Mouse (Mus musculus) right cerebral cortex, postnatal 4 days (tissue): Measurements from ENCODE around the gene Glipr1.
"Not testable (repeated sequence)": the region's sequence is repeated elsewhere in the genome, so short reads cannot be mapped to it uniquely, and the experiment has no call there.

Experiments used
- DNase-seq: peaks from one replicate; pipeline ENCODE4 v3.0.0-alpha.2; 2022

Glipr1 gene

DNA sequence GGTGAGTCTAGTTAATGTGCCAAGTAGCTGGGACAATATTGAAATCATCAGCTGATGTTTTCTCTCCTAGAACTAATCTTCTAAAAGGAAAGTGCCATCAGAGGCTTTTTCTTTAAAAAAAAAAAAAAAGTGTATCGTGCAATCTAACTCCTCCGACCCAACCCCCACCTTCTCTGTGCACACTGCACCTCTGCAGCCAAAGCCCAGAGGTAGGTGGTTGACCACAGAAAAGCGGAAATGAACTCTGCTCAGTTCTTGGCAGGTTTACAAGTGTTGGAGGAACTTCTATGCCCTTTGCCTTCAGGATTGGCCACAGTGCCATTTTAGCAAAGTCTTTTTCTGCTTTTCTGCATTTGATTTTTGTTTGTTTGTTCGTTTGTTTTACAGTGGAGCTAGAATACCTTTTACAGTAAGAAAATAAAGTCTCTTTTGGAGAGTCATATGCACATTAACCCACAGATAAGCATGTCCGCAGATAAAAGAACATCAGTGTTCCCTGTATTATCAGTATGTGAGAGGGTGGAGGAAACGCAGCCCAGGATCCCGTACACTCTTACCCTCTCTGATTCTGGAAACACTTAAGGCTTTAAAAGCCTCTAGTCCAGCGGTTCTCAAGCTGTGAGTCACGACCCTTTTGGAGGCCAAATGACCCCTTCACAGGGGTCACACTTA lies at the start of gene Glipr1:
TSS of gene Glipr1 (minus strand) at position 88 of the 672 bp plus-strand sequence.
- DNase-seq, result no peak

GRCm38 (mm10) chr10:112051956-112052355 lies 49.5 kb upstream of the Glipr1 start:
- DNase-seq, result not testable (repeated sequence)

DNA sequence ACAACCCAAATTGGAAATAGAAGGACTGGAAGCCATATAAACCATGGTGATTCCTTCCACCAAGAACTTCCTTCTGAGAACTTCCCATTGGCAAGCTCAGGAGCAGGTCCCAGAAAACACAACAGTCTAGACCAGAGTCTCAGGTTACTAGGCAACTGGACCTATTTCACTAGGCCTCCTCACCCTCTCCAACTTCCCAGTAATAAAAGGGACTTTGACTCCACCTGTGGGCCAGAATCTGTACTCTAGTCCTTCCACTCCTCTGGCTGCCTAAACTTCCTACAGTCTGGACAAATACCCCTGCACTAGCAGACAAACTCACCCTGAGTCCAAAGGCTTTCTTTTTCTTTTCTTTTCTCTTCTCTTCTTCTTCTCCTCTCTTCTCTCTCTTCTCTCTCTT lies 48.8 kb upstream of the Glipr1 start:
- DNase-seq, result no peak

DNA sequence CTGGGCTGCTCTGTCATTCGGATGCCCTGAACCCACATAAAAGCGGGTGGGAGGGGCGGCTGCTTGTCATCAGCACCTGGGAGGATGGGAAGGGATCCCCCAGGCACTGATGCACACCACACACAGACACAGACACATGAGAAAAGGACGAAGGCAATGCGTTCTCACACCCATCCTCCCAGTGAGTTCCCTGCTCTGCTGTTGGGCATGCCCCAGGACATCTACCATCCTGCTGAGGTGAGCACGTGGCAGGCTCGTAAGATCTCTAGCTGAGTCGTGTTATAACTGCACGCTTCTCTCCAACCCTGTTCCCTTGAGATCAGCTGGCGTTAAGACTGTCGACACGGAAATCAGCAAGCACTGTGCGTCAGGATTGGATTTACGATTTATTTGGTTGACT lies 41.9 kb upstream of the Glipr1 start:
- DNase-seq, result not testable (repeated sequence)

GRCm38 (mm10) chr10:112043523-112043922 lies 41.1 kb upstream of the Glipr1 start:
- not testable (repeated sequence) for DNase-seq

GRCm38 (mm10) chr10:112028689-112029088 lies 26.3 kb upstream of the Glipr1 start:
- not testable (repeated sequence) for DNase-seq

GRCm38 (mm10) chr10:112023585-112023984 lies 21.2 kb upstream of the Glipr1 start:
- no peak for DNase-seq

DNA sequence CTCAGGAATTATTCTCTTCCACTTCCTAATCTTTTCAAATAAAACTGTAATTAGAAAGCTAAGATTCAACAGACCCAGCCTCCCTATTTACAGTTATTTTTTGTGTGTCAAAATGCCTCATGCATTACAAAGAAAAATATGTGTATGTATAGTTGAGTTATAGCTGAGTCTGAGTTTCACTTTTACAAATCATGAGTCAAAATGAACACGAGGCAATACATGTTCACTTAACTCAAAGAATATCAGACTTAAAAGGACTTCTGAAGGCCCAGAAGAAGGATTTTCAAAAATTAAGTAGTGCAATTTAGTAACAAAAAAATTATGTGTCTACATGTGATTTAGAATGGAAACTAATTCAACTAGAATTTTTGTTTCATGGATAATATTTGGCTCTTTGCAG lies 7.1 kb upstream of the Glipr1 start:
- DNase-seq, result not testable (repeated sequence)

- DNase-seq, result no peak
Observed at GRCm38 (mm10) chr10:112001756-112002520, 493 bp downstream of the Glipr1 start.

GRCm38 (mm10) chr10:112001350-112001749 lies 1.1 kb downstream of the Glipr1 start:
- no peak for DNase-seq

DNA sequence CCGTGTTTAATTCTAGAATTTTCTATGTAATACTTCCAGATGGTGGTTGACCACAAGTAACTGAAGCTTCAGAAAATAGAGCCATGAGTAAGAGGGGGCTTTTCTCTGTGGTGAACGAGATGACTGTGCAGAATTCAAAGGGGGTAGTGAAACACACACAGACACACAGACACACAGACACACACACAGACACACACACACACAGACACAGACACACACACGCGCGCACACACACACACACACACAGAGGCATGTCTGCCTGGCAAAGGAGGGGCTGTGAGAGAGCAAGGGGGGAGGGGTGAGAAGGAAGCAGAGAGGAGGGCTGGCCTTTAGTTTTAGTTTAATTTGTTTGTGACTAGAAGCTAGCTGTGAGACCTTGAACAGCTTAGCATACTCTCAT lies 1.9 kb downstream of the Glipr1 start:
- DNase-seq, result no peak

DNA sequence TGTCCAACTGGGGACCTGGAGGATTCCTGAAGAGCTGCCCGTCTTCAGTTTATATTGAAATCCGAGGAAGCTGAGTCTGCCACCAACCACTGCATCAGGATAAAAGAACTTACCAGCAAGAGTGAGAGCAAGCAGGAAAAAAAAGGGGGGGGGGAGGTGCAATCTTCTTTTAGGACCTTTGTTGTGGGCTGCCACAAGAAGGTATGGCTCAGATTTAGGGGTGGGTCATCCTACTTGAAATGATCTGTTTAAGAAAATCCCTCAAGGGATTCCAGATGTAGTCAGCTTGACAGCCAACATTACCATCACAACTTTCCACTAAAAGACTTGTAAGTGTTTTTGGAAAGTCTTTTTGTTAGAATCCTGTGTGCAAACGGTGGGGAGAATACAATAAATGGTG lies 2.7 kb downstream of the Glipr1 start:
- no peak for DNase-seq

- no peak for DNase-seq
Observed at GRCm38 (mm10) chr10:111997671-111998070, 4.8 kb downstream of the Glipr1 start.

GRCm38 (mm10) chr10:111996911-111997347 lies 5.5 kb downstream of the Glipr1 start:
- no peak for DNase-seq

DNA sequence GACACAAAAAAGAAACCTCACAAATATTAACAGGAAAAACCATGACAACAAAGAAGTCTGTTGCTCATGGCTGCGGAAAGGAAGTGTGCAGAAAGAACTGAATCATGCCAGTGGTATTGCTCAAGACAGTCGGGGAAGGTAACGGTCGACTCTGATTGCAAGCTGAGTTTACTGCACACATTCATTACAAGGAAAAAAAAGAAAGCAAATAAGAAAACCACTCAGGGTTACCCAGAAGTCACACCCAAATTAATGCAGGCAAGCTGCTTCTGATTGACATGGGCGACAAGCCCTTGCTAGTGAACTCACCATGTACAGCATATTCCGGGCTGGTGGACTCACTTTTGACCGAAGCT lies 5.9 kb downstream of the Glipr1 start:
- no peak for DNase-seq

DNA sequence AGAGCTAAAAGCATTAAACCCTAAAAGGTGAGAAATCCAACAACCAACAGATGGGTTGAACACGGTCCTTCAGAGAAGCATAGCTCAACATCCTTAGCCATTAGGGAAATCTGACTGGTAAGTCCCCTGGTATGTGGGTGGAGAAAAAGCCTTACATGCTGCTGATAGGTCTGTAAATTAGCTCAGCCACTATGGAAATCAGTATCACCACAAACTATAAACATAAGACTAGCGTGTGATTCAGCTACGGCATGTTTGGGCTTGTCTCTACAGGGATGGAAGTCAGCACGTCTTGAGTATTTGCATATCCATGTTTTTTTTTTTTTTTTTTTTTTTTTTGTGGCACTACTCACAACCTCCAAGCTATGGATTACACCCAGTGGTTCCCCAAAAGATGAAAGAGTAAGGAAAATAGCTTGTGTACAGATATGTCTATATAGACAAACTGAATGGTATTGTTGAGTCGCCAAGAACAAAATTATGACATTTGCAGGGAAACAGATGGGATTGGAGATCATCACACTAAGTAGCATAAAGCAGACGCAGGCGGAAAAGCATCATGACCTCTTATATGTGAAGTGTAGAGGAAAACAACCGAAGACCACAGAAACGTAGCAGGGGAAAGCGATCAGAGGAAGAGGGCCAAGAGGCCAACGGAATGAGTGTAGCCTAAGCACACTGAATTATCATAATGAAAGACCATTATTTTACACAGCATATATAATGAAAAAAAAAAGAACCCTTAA lies 6.5 kb downstream of the Glipr1 start:
- no peak for DNase-seq

DNA sequence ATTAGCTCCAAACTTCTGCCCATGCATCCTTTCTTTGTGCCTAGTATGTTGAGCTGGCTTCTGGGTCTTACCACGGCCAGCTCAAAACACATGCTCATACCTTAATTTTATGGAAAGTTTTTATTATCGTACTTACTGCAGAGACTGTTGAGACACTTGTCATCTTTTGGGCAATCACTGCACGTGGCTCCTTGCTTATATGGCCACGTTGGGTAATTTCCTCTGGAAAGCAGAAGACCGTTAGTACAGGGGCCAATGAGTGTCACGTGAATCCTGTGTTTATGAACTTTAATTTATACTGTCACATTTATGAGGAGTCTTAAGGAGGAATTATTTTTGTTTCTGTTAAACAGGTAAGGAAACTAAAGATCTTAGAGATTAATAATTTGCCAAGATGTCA lies 16.0 kb downstream of the Glipr1 start:
- no peak for DNase-seq

DNA sequence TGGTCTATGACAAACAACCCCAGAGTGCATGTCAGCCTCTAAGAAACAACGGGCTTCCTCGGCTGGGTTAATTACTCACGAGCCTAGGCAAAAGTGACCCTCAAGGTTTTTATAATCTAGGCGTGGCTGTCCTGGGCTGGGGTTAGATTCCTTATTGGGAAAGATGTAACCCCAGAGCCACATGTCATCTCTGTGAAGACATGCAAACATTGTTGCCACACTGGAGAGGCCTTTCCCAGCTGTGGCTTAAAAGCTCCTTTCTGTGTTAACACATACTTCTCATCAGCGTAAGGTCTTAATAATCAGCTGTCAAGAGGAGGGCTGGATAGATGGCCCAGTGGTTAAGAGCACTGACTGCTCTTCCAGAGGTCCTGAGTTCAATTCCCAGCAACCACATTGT lies 19.4 kb downstream of the Glipr1 start:
- no peak for DNase-seq

DNA sequence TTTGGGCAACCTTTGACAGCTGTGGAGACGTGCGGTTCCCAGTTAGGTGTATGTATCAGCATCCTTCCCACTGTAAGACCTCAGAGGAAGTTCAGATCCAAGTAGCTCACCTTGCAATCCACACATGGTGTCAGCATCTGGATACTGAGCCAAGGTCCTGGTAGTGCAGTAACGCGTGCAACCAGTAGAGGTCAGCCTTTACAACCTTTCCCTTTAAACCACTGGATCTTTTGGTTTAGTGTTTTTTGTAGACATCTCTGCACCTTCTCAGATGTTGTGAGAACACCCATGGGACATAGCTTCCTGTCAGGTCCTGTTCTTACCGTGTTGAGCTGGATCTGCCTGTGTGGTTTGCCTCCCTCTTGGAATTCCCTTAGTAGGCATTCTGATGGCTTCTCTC lies 24.8 kb downstream of the Glipr1 start:
- peak; percentile 51 for DNase-seq

- peak; percentile 79 for DNase-seq
Observed at GRCm38 (mm10) chr10:111972542-111973361, 29.7 kb downstream of the Glipr1 start, which contains the start of gene Krr1. Gene Krr1 (plus strand): TSS chr10:111972664.

GRCm38 (mm10) chr10:111971929-111972328 lies 30.5 kb downstream of the Glipr1 start:
- DNase-seq, result no peak

- no peak for DNase-seq
Observed at GRCm38 (mm10) chr10:111966394-111966793, 36.0 kb downstream of the Glipr1 start.

DNA sequence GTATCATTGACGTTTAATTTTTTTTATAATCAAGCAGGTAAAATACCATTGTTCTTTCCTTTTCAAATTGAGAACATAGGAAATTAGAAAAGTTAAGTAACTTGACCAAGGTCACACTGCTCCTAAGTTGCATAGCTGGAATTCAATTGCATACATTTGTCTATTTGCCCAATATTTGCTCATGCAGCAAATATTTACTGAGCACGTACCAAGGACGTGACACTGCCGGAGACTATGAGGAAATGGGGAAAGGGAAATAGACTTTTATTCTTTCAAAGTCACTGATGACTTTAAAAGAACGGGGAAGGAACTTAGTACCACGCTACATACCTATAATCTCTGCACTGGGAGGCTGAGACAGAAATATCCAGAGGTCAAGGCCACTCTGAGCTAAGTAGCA lies 42.0 kb downstream of the Glipr1 start:
- DNase-seq, result no peak
